Mouse (Mus musculus) kidney, adult 9 months (tissue): ENCODE data around the gene B3galt1.

Experiments
- DNase-seq: peaks from one replicate; pipeline ENCODE4 v3.0.0; 2022

B3galt1 gene

GRCm38 (mm10) chr2:67565480-67566331 is at the start of gene B3galt1:
Gene B3galt1 (plus strand): TSS chr2:67565871.
- DNase-seq, result peak; percentile 32

- DNase-seq, result no peak
These were observed 49.3 kb upstream of the B3galt1 start for GRCm38 (mm10) chr2:67516405-67516804.

- no peak for DNase-seq
These were observed 30.3 kb upstream of the B3galt1 start for GRCm38 (mm10) chr2:67535347-67535746.

- no peak for DNase-seq
These were observed 26.2 kb upstream of the B3galt1 start for GRCm38 (mm10) chr2:67539426-67539825.

- no peak for DNase-seq
These were observed 23.5 kb upstream of the B3galt1 start for GRCm38 (mm10) chr2:67541957-67542696.

- no peak for DNase-seq
These were observed 21.2 kb upstream of the B3galt1 start for GRCm38 (mm10) chr2:67544426-67544825.

GRCm38 (mm10) chr2:67564851-67565479 is 706 bp upstream of the B3galt1 start:
- no peak for DNase-seq

GRCm38 (mm10) chr2:67566566-67566965 is 895 bp downstream of the B3galt1 start:
- no peak for DNase-seq

GRCm38 (mm10) chr2:67567141-67567680 is 1.5 kb downstream of the B3galt1 start:
- DNase-seq, result no peak

- no peak for DNase-seq
These were observed 11.0 kb downstream of the B3galt1 start for GRCm38 (mm10) chr2:67576634-67577033.

GRCm38 (mm10) chr2:67583091-67583490 is 17.4 kb downstream of the B3galt1 start:
- no peak for DNase-seq

- no peak for DNase-seq
These were observed 24.7 kb downstream of the B3galt1 start for GRCm38 (mm10) chr2:67590408-67590807.

- peak; percentile 7 for DNase-seq
These were observed 26.4 kb downstream of the B3galt1 start for GRCm38 (mm10) chr2:67591831-67592629.

- DNase-seq, result no peak
These were observed 57.2 kb downstream of the B3galt1 start for GRCm38 (mm10) chr2:67622902-67623301.

GRCm38 (mm10) chr2:67627667-67628066 is 62.0 kb downstream of the B3galt1 start:
- DNase-seq, result no peak

GRCm38 (mm10) chr2:67628289-67628688 is 62.6 kb downstream of the B3galt1 start:
- DNase-seq, result no peak

GRCm38 (mm10) chr2:67654847-67655246 is 89.2 kb downstream of the B3galt1 start:
- no peak for DNase-seq

GRCm38 (mm10) chr2:67657372-67657771 is 91.7 kb downstream of the B3galt1 start:
- DNase-seq, result no peak

- DNase-seq, result no peak
These were observed 92.4 kb downstream of the B3galt1 start for GRCm38 (mm10) chr2:67658091-67658490.

- no peak for DNase-seq
These were observed 106.0 kb downstream of the B3galt1 start for GRCm38 (mm10) chr2:67671721-67672120.

- DNase-seq, result no peak
These were observed 112.0 kb downstream of the B3galt1 start for GRCm38 (mm10) chr2:67677697-67678096.

GRCm38 (mm10) chr2:67724249-67724648 is 158.6 kb downstream of the B3galt1 start:
- DNase-seq, result no peak
